In genomic region chr16:70028649-70029048, GRCm38 (mm10) we compare ENCODE assay signal across 10 mouse cellular contexts.
A peak's percentile ranks its signal among the peaks of the same experiment; 100 is the strongest.
DNase-seq lines count a peak whose midpoint lies in the region; ATAC-seq lines count a peak whose summit lies in the region.
"Had no signal": no experiment of that assay in that cellular context is flagged by ENCODE, and none has a peak within 500 bp of the region (broad histone marks: within the 10 kb centered on the region; RNA-seq: fewer than 3 reads in every experiment).

No protein-coding gene starts in this region.

- WGBS in hindbrain, embryonic 11.5 days: 82% methylated on average over 13 of the region's 13 CpGs
- 81% methylated on average over 13 of the region's 13 CpGs for WGBS in hindbrain, embryonic 16.5 days
- 74% methylated on average over 13 of the region's 13 CpGs for WGBS in midbrain, embryonic 10.5 days

- no peaks in the 10 kb centered on the region for H3K4me1 ChIP-seq in hindbrain, embryonic 11.5 days (replicated peaks; ENCODE audit: control insufficient read depth, insufficient read depth, low read length)
- no peaks in the 10 kb centered on the region for H3K4me1 ChIP-seq in hindbrain, embryonic 16.5 days (ENCODE audit: control insufficient read depth, insufficient read depth, low read depth, low read length)
- no peaks in the 10 kb centered on the region for H3K4me1 ChIP-seq in midbrain, embryonic 10.5 days
- H3K4me1 ChIP-seq: embryonic facial prominence, embryonic 15.5 days had no signal

- H3K4me3 ChIP-seq in hindbrain, embryonic 11.5 days (ENCODE audit: low read depth, low read length): no peak overlapping the region
- H3K4me3 ChIP-seq in hindbrain, embryonic 16.5 days (ENCODE audit: low read length): no peak overlapping the region
- no peak overlapping the region for H3K4me3 ChIP-seq in midbrain, embryonic 10.5 days
- H3K4me3 ChIP-seq: embryonic facial prominence, embryonic 15.5 days; heart, adult 2 months had no signal

- no peaks in the 10 kb centered on the region for H3K9me3 ChIP-seq in hindbrain, embryonic 11.5 days (ENCODE audit: control insufficient read depth, low read length)
- no peaks in the 10 kb centered on the region for H3K9me3 ChIP-seq in hindbrain, embryonic 16.5 days (ENCODE audit: control insufficient read depth, low read length)
- no peaks in the 10 kb centered on the region for H3K9me3 ChIP-seq in midbrain, embryonic 10.5 days (replicated peaks)
- H3K9me3 ChIP-seq: embryonic facial prominence, embryonic 15.5 days had no signal

- no peak overlapping the region for H3K4me2 ChIP-seq in hindbrain, embryonic 11.5 days (replicated peaks; ENCODE audit: low read depth, low read length)
- no peak overlapping the region for H3K4me2 ChIP-seq in hindbrain, embryonic 16.5 days (ENCODE audit: low read length)
- H3K4me2 ChIP-seq: embryonic facial prominence, embryonic 15.5 days had no signal

- H3K36me3 ChIP-seq in hindbrain, embryonic 11.5 days (ENCODE audit: control insufficient read depth, insufficient read depth, low read length): no peaks in the 10 kb centered on the region
- no peaks in the 10 kb centered on the region for H3K36me3 ChIP-seq in hindbrain, embryonic 16.5 days (ENCODE audit: control insufficient read depth, insufficient read depth, low read length)
- no peaks in the 10 kb centered on the region for H3K36me3 ChIP-seq in midbrain, embryonic 10.5 days
- H3K36me3 ChIP-seq: embryonic facial prominence, embryonic 15.5 days had no signal

- DNase-seq in hindbrain, embryonic 11.5 days (ENCODE audit: low spot score): peak; percentile 25
- DNase-seq in lung, postnatal 36 days: peak; percentile 0
- no peak for DNase-seq in lung, postnatal 14 days
- DNase-seq in ZHBTc4 (ENCODE audit: low read depth, low spot score): peak; percentile 53
- peak; percentile 9 for DNase-seq in mesoderm, embryonic 11.5 days (ENCODE audit: low read depth, low spot score)
- no peak for DNase-seq in midbrain, embryonic 10.5 days (ENCODE audit: low spot score)
- DNase-seq: heart, adult 2 months; lung, postnatal 4 days had no signal

- H3K27ac ChIP-seq in hindbrain, embryonic 11.5 days (ENCODE audit: low read depth, low read length): no peak overlapping the region
- H3K27ac ChIP-seq in hindbrain, embryonic 16.5 days (ENCODE audit: low read depth, low read length): no peak overlapping the region
- no peak overlapping the region for H3K27ac ChIP-seq in midbrain, embryonic 10.5 days (replicated peaks)
- H3K27ac ChIP-seq: embryonic facial prominence, embryonic 15.5 days; heart, adult 2 months had no signal

- no peak overlapping the region for H3K9ac ChIP-seq in hindbrain, embryonic 11.5 days (ENCODE audit: low read depth, low read length)
- H3K9ac ChIP-seq in hindbrain, embryonic 16.5 days (ENCODE audit: low read depth, low read length): no peak overlapping the region
- H3K9ac ChIP-seq: embryonic facial prominence, embryonic 15.5 days had no signal

- ATAC-seq in hindbrain, embryonic 11.5 days (ENCODE audit: low FRiP score): no peak
- ATAC-seq in hindbrain, embryonic 16.5 days: no peak

- H3K27me3 ChIP-seq in hindbrain, embryonic 11.5 days (ENCODE audit: control insufficient read depth, insufficient read depth, low read length): no peaks in the 10 kb centered on the region
- H3K27me3 ChIP-seq in hindbrain, embryonic 16.5 days (replicated peaks; ENCODE audit: control insufficient read depth, insufficient read depth, low read length): no peaks in the 10 kb centered on the region
- H3K27me3 ChIP-seq in midbrain, embryonic 10.5 days (ENCODE audit: low read depth, poor library complexity, severe bottlenecking): no peaks in the 10 kb centered on the region
- H3K27me3 ChIP-seq: embryonic facial prominence, embryonic 15.5 days had no signal

Comparison
In these comparisons a context has a peak if more than half of its experiments do, and no peak if none do; other contexts are left out.
1. DNase-seq: peak in hindbrain, embryonic 11.5 days (single experiment), lung, postnatal 36 days (single experiment), ZHBTc4 (single experiment) and mesoderm, embryonic 11.5 days (single experiment); none in lung, postnatal 14 days (single experiment) and midbrain, embryonic 10.5 days (single experiment).